Comparison of ENCODE assay signal across 24 mouse cellular contexts in the genomic region with DNA sequence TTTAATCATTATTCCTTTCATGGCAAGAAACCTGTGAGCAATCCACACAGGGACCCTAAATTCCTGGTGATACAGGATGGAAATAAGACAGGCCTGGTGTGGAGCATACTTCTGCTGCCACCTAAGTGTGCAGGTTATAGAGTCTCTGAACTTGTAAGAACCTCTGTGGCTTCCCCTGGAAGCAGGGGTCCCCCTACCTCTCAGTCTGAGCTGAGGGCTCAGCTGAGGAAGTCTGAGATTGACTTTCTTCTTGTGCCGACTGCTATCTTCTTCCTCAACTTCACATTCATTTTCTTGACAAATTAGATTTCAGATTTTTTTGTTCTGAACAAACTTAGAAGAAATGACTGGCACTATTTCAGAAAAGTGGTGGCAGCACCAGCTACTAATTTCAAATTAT.
DNase-seq lines count a peak whose midpoint lies in the region; ATAC-seq and TF ChIP-seq lines count a peak whose summit lies in the region.
"Had no signal": no experiment of that assay in that cellular context is flagged by ENCODE, and none has a peak within 500 bp of the region (broad histone marks: within the 10 kb centered on the region; RNA-seq: fewer than 3 reads in every experiment).

No protein-coding gene starts in this region.

- DNase-seq in layer of hippocampus, adult 2 months (ENCODE audit: low spot score in 2 of 2): no peak
- no peak for DNase-seq in layer of hippocampus, adult 18-20 months (ENCODE audit: low spot score in 2 of 2)
- DNase-seq in A20 (ENCODE audit: low read depth, low spot score) (peak; percentile 65), CH12.LX (ENCODE audit: extremely low read depth) (no peak)
- DNase-seq in urinary bladder, postnatal 36 days (ENCODE audit: low spot score in 2 of 2): no peak
- DNase-seq in thymus, adult 2 months: no peak
- no peak for DNase-seq in hindbrain, postnatal 0 days (ENCODE audit: low spot score)
- DNase-seq: adrenal gland, adult 2 months; adrenal gland, adult 8-10 months; adrenal gland, postnatal 10 days; adrenal gland, postnatal 14 days; adrenal gland, postnatal 25 days; adrenal gland, postnatal 36 days; B cell, adult 2 months; cerebellum, adult 11 months; cerebellum, adult 11-12 months; cerebellum, adult 18-20 months; cerebellum, adult 2 months; cerebellum, adult 8-10 months had no signal

- peak overlapping the region; percentile 62; the same call in 1 of the 2 replicates for H3K4me2 ChIP-seq in CH12.LX (ENCODE audit: insufficient read depth, low read depth, poor library complexity, severe bottlenecking)
- no peak overlapping the region for H3K4me2 ChIP-seq in hindbrain, postnatal 0 days (ENCODE audit: low read depth, low read length)

- WGBS in thymus, adult 2 months: 73% methylated on average over 1 of the region's 1 CpGs
- WGBS in hindbrain, postnatal 0 days: 92% methylated on average over 1 of the region's 1 CpGs

- peak; percentile 58; the same call in 1 of the 2 replicates for TF ChIP-seq EP300 in CH12.LX (IDR thresholded peaks at IDR 0.05; ENCODE audit: low read length)

- H3K36me3 ChIP-seq in CH12.LX (replicated peaks in 1 of 2; ENCODE audit: control insufficient read depth in 1 of 2, insufficient read depth in 1 of 2, low read length in 1 of 2): peaks cover 0 to 9% of the 10 kb centered on the region in 2 experiments
- no peaks in the 10 kb centered on the region for H3K36me3 ChIP-seq in thymus, adult 2 months (ENCODE audit: control insufficient read depth, insufficient read depth, low read length)
- no peaks in the 10 kb centered on the region for H3K36me3 ChIP-seq in hindbrain, postnatal 0 days (ENCODE audit: insufficient read depth, low read length)
- H3K36me3 ChIP-seq: G1E had no signal

- no peak for TF ChIP-seq CTCF in layer of hippocampus, adult 2 months (conservative IDR thresholded peaks at IDR 0.05)
- peak in 1 of 2 experiments; percentile 51; a peak in 2 of 4 replicates for TF ChIP-seq CTCF in CH12.LX (conservative IDR thresholded peaks at IDR 0.05 in 1 of 2, IDR thresholded peaks at IDR 0.05 in 1 of 2; ENCODE audit: low read depth in 2 of 2, low read length in 2 of 2)
- TF ChIP-seq CTCF in thymus, adult 2 months (IDR thresholded peaks at IDR 0.05; ENCODE audit: borderline replicate concordance, control insufficient read depth, extremely low read depth, insufficient read depth, low read length, poor library complexity): no peak
- no peak for TF ChIP-seq CTCF in hindbrain, postnatal 0 days (IDR thresholded peaks at IDR 0.05; ENCODE audit: low read depth)

- H3K9ac ChIP-seq in CH12.LX (ENCODE audit: insufficient read depth, low read depth): peak overlapping the region; percentile 57
- no peak overlapping the region for H3K9ac ChIP-seq in hindbrain, postnatal 0 days (replicated peaks; ENCODE audit: low read length)

- peaks cover 25 to 87% of the 10 kb centered on the region in 2 experiments for H3K4me1 ChIP-seq in CH12.LX (ENCODE audit: control insufficient read depth in 1 of 2, insufficient read depth in 2 of 2)
- peaks cover 13% of the 10 kb centered on the region for H3K4me1 ChIP-seq in brown adipose tissue, adult 24 weeks (ENCODE audit: control insufficient read depth, insufficient read depth, insufficient read length, low read length)
- no peaks in the 10 kb centered on the region for H3K4me1 ChIP-seq in thymus, adult 2 months (replicated peaks; ENCODE audit: control insufficient read depth, insufficient read depth, low read length)
- H3K4me1 ChIP-seq in hindbrain, postnatal 0 days (ENCODE audit: insufficient read depth, low read length): no peaks in the 10 kb centered on the region

- peak; percentile 29; the same call in 1 of the 2 replicates for TF ChIP-seq POLR2A in CH12.LX (IDR thresholded peaks at IDR 0.05; ENCODE audit: low read depth, low read length)
- TF ChIP-seq POLR2A in thymus, adult 2 months (IDR thresholded peaks at IDR 0.05; ENCODE audit: control insufficient read depth, extremely low read depth, insufficient read depth, low read length, poor library complexity): no peak

- peaks cover 57% of the 10 kb centered on the region for H3K79me2 ChIP-seq in CH12.LX (replicated peaks; ENCODE audit: control insufficient read depth, extremely low read depth, insufficient read depth, poor library complexity, severe bottlenecking)

- peak overlapping the region; percentile 46; the same call in 1 of the 2 replicates for H3K27ac ChIP-seq in layer of hippocampus, adult 2 months
- H3K27ac ChIP-seq in CH12.LX (ENCODE audit: insufficient read depth, low read depth): peak overlapping the region; percentile 84
- 0 out of 2 replicates have a peak overlapping the region, but pooled peaks have one; percentile 6 for H3K27ac ChIP-seq in brown adipose tissue, adult 24 weeks (replicated peaks; ENCODE audit: low read depth, low read length)
- no peak overlapping the region for H3K27ac ChIP-seq in thymus, adult 2 months (ENCODE audit: control insufficient read depth, insufficient read depth, low read length)
- H3K27ac ChIP-seq in hindbrain, postnatal 0 days: no peak overlapping the region

- no peak overlapping the region for H3K4me3 ChIP-seq in layer of hippocampus, adult 2 months
- H3K4me3 ChIP-seq in CH12.LX (replicated peaks in 1 of 3; ENCODE audit: low read depth in 2 of 3, low read length in 2 of 3, poor library complexity in 1 of 3): no peak overlapping the region
- no peak overlapping the region for H3K4me3 ChIP-seq in brown adipose tissue, adult 24 weeks (ENCODE audit: insufficient read depth, low read depth, low read length)
- no peak overlapping the region for H3K4me3 ChIP-seq in thymus, adult 2 months (ENCODE audit: control insufficient read depth, insufficient read depth, low read length)
- H3K4me3 ChIP-seq in hindbrain, postnatal 0 days (ENCODE audit: low read length): no peak overlapping the region

- H3K9me3 ChIP-seq in CH12.LX (replicated peaks; ENCODE audit: low read length): no peaks in the 10 kb centered on the region
- no peaks in the 10 kb centered on the region for H3K9me3 ChIP-seq in hindbrain, postnatal 0 days (ENCODE audit: low read length)
- H3K9me3 ChIP-seq: G1E had no signal

- in situ Hi-C loops in CH12.LX (cut with MboI; ENCODE audit: low pct_ligation_motif_present, low pct_unique_long_range_greater_than_20kb, low sequenced_read_pairs): no loop called here

- H3K27me3 ChIP-seq in CH12.LX (replicated peaks): no peaks in the 10 kb centered on the region
- H3K27me3 ChIP-seq in thymus, adult 2 months (ENCODE audit: control insufficient read depth, insufficient read depth, low read length): no peaks in the 10 kb centered on the region
- no peaks in the 10 kb centered on the region for H3K27me3 ChIP-seq in hindbrain, postnatal 0 days (ENCODE audit: insufficient read depth, low read length)
- H3K27me3 ChIP-seq: Patski had no signal

- TF ChIP-seq RAD21 in CH12.LX (IDR thresholded peaks at IDR 0.05; ENCODE audit: low read depth, low read length): peak; percentile 46

- no peak for ATAC-seq in hindbrain, postnatal 0 days
- ATAC-seq: activated CD4-positive, CD25-positive, alpha-beta regulatory T cell, adult 4 months; CD4-positive, CD25-positive, alpha-beta regulatory T cell, adult 4 months; Patski had no signal

- dilution Hi-C loops in CH12.LX (cut with MboI; ENCODE audit: extremely low pct_ligation_motif_present, extremely low pct_unique_long_range_greater_than_20kb, low sequenced_read_pairs): no loop called here

TF ChIP-seq in CH12.LX, 34 proteins besides CTCF, POLR2A, EP300 and RAD21:
- TF ChIP-seq SMC3 (IDR thresholded peaks at IDR 0.05; ENCODE audit: low read depth, low read length): peak; percentile 45
- TF ChIP-seq CHD1 (IDR thresholded peaks at IDR 0.05; ENCODE audit: low read depth, low read length): 0 out of 2 replicates have a peak, but pooled peaks have one; percentile 3
- 0 out of 2 replicates have a peak, but pooled peaks have one; percentile 8 for TF ChIP-seq ETS1 (conservative IDR thresholded peaks at IDR 0.05; ENCODE audit: low read depth, low read length)
- TF ChIP-seq SIN3A (IDR thresholded peaks at IDR 0.05; ENCODE audit: low read length): no peak
- 0 out of 2 replicates have a peak, but pooled peaks have one; percentile 10 for TF ChIP-seq BHLHE40 (IDR thresholded peaks at IDR 0.05; ENCODE audit: low read depth, low read length)
- no peak for TF ChIP-seq PAX5 (IDR thresholded peaks at IDR 0.05; ENCODE audit: low read length)
- no peak for TF ChIP-seq GABPA (IDR thresholded peaks at IDR 0.05; ENCODE audit: insufficient replicate concordance, low read depth, low read length)
- TF ChIP-seq ZMIZ1 (IDR thresholded peaks at IDR 0.05; ENCODE audit: low read depth, low read length): 0 out of 2 replicates have a peak, but pooled peaks have one; percentile 43
TF ChIP-seq in CH12.LX: peak in this region for 5.

Comparison
In these comparisons a context has a peak if more than half of its experiments do, and no peak if none do; other contexts are left out.
1. H3K27ac ChIP-seq: peak in layer of hippocampus, adult 2 months (single experiment), CH12.LX (single experiment) and brown adipose tissue, adult 24 weeks (single experiment); none in thymus, adult 2 months (single experiment) and hindbrain, postnatal 0 days (single experiment).